Mouse (Mus musculus) lung, embryonic 16.5 days (tissue): ENCODE results near the gene Cdh11. TPM values are rescaled to one million over a fixed set of nuclear protein-coding genes. Genes with fewer than 3 reads are reported as not detected.

Experiments used
- ATAC-seq: fragments of 200-750 bp; cut with Nextera tagmentation; 2 replicates; pipeline ENCODE4 v1.8.0; 2017; ENCODE audit warnings: low read depth, mild to moderate bottlenecking, moderate library complexity
- H3K27ac ChIP-seq: fragments of 300-500 bp; sonication (generic); 2 replicates; pipeline ENCODE4 v1.5.1; 2014; ENCODE audit warnings: mild to moderate bottlenecking, control low read depth, low read length
- H3K27me3 ChIP-seq: fragments of 300-500 bp; sonication (generic); 2 replicates; pipeline ENCODE4 v1.6.1; 2014; ENCODE audit warnings: low read depth, low read length, mixed read lengths; ENCODE audit not compliant: control insufficient read depth, insufficient read depth
- H3K36me3 ChIP-seq: fragments of 300-500 bp; sonication (generic); 2 replicates; pipeline ENCODE4 v1.6.1; 2014; ENCODE audit warnings: low read length; ENCODE audit not compliant: control insufficient read depth, insufficient read depth
- H3K4me1 ChIP-seq: fragments of 300-500 bp; sonication (generic); replicated peaks from 2 replicates; pipeline ENCODE4 v1.6.1; 2014; ENCODE audit warnings: low read length, mixed read lengths; ENCODE audit not compliant: control insufficient read depth, insufficient read depth
- H3K4me2 ChIP-seq: fragments of 300-500 bp; sonication (generic); 2 replicates; pipeline ENCODE4 v1.6.1; 2014; ENCODE audit warnings: low read depth, low read length, control low read depth
- H3K4me3 ChIP-seq: fragments of 300-500 bp; sonication (generic); 2 replicates; pipeline ENCODE4 v1.5.1; 2014; ENCODE audit warnings: mild to moderate bottlenecking, low read length, control low read depth
- H3K9ac ChIP-seq: fragments of 300-500 bp; sonication (generic); 2 replicates; pipeline ENCODE4 v1.6.1; 2014; ENCODE audit warnings: low read length, control low read depth
- H3K9me3 ChIP-seq: fragments of 300-500 bp; sonication (generic); 2 replicates; pipeline ENCODE4 v1.6.1; 2016; ENCODE audit warnings: low read length; ENCODE audit not compliant: control insufficient read depth
- WGBS: fragments of 180-500 bp; shearing (Covaris S2); extraction: QIAGEN DNeasy Blood & Tissue Kit; methylation state at CpG from one replicate; pipeline ENCODE4 v1.1.7; 2014; 5-methylcytosine and 5-hydroxymethylcytosine counted together
- polyA plus RNA-seq: library from polyadenylated mRNA; unstranded; fragments of >200 nt; fragmentation: Nextera tagmentation; extraction: Ambion mirVana; gene quantifications from 2 replicates; pipeline ENCODE4 v1.2.1, GENCODE M21; 2015

Cdh11 gene
- polyA plus RNA-seq, 1 experiment from 2014 or later, result 156 TPM

- no peak for ATAC-seq
- H3K27me3 ChIP-seq, result peaks cover 9% of the 10 kb centered on the region; the same call in 1 of the 2 replicates
- H3K27ac ChIP-seq, result no peak overlapping the region
- peak overlapping the region; percentile 46 for H3K4me3 ChIP-seq
- H3K4me1 ChIP-seq, result peaks cover 18% of the 10 kb centered on the region
- 0 out of 2 replicates have a peak, but pooled peaks cover 2% of the 10 kb centered on the region for H3K36me3 ChIP-seq
- H3K4me2 ChIP-seq, result peak overlapping the region; percentile 52
- H3K9me3 ChIP-seq, result no peaks in the 10 kb centered on the region
- H3K9ac ChIP-seq, result peak overlapping the region; percentile 55
- WGBS, result under 1% methylated on average over 12 of the region's 12 CpGs
These were observed 4.5 kb downstream of the Cdh11 start for GRCm38 (mm10) chr8:102780899-102781298.

- 43% methylated on average over 1 of the region's 1 CpGs for WGBS
- no peaks in the 10 kb centered on the region for H3K27me3 ChIP-seq
- H3K4me3 ChIP-seq, result no peak overlapping the region
- ATAC-seq, result peak; percentile 45
- H3K27ac ChIP-seq, result no peak overlapping the region
- H3K9me3 ChIP-seq, result no peaks in the 10 kb centered on the region
- no peak overlapping the region for H3K9ac ChIP-seq
- 0 out of 2 replicates have a peak, but pooled peaks cover 4% of the 10 kb centered on the region for H3K36me3 ChIP-seq
- H3K4me1 ChIP-seq, result peaks cover 27% of the 10 kb centered on the region
- no peak overlapping the region for H3K4me2 ChIP-seq
These were observed 10.8 kb downstream of the Cdh11 start for GRCm38 (mm10) chr8:102774594-102774993.

GRCm38 (mm10) chr8:102771456-102771855 is 14.0 kb downstream of the Cdh11 start:
- no peak for ATAC-seq
- Histone ChIP-seq H3K27ac (no peak overlapping the region), H3K9ac (no peak overlapping the region), H3K4me3 (no peak overlapping the region), H3K36me3 (0 out of 2 replicates have a peak, but pooled peaks cover 2% of the 10 kb centered on the region), H3K27me3 (no peaks in the 10 kb centered on the region), H3K9me3 (no peaks in the 10 kb centered on the region), H3K4me1 (peaks cover 15% of the 10 kb centered on the region), H3K4me2 (no peak overlapping the region)
- WGBS, result 79% methylated on average over 2 of the region's 2 CpGs

GRCm38 (mm10) chr8:102753839-102754238 is 31.6 kb downstream of the Cdh11 start:
- Histone ChIP-seq H3K9ac (no peak overlapping the region), H3K4me3 (no peak overlapping the region), H3K36me3 (no peaks in the 10 kb centered on the region), H3K4me2 (no peak overlapping the region), H3K27ac (no peak overlapping the region), H3K4me1 (no peaks in the 10 kb centered on the region), H3K9me3 (no peaks in the 10 kb centered on the region), H3K27me3 (no peaks in the 10 kb centered on the region)
- WGBS, result 80% methylated on average over 5 of the region's 5 CpGs
- ATAC-seq, result no peak

- no peak for ATAC-seq
- H3K27ac ChIP-seq, result no peak overlapping the region
- H3K4me3 ChIP-seq, result no peak overlapping the region
- H3K36me3 ChIP-seq, result no peaks in the 10 kb centered on the region
- no peaks in the 10 kb centered on the region for H3K27me3 ChIP-seq
- H3K9me3 ChIP-seq, result no peaks in the 10 kb centered on the region
- no peak overlapping the region for H3K9ac ChIP-seq
- WGBS, result 66% methylated on average over 3 of the region's 3 CpGs
- H3K4me1 ChIP-seq, result no peaks in the 10 kb centered on the region
- no peak overlapping the region for H3K4me2 ChIP-seq
These were observed 42.5 kb downstream of the Cdh11 start for GRCm38 (mm10) chr8:102742940-102743339.

- 79% methylated on average over 5 of the region's 5 CpGs for WGBS
- H3K4me2 ChIP-seq, result no peak overlapping the region
- H3K4me1 ChIP-seq, result no peaks in the 10 kb centered on the region
- no peaks in the 10 kb centered on the region for H3K27me3 ChIP-seq
- H3K9me3 ChIP-seq, result no peaks in the 10 kb centered on the region
- no peak overlapping the region for H3K9ac ChIP-seq
- no peak overlapping the region for H3K27ac ChIP-seq
- no peak for ATAC-seq
- no peak overlapping the region for H3K4me3 ChIP-seq
- H3K36me3 ChIP-seq, result no peaks in the 10 kb centered on the region
These were observed 43.3 kb downstream of the Cdh11 start for GRCm38 (mm10) chr8:102742008-102742591.

- Histone ChIP-seq H3K9me3 (no peaks in the 10 kb centered on the region), H3K9ac (no peak overlapping the region), H3K4me2 (no peak overlapping the region), H3K27ac (no peak overlapping the region), H3K27me3 (no peaks in the 10 kb centered on the region), H3K36me3 (no peaks in the 10 kb centered on the region), H3K4me3 (no peak overlapping the region), H3K4me1 (no peaks in the 10 kb centered on the region)
- WGBS, result 66% methylated on average over 4 of the region's 4 CpGs
- ATAC-seq, result no peak
These were observed 44.5 kb downstream of the Cdh11 start for GRCm38 (mm10) chr8:102740963-102741362.

- Histone ChIP-seq H3K9me3 (no peaks in the 10 kb centered on the region), H3K4me3 (no peak overlapping the region), H3K27me3 (no peaks in the 10 kb centered on the region), H3K27ac (no peak overlapping the region), H3K9ac (no peak overlapping the region), H3K4me2 (no peak overlapping the region), H3K4me1 (no peaks in the 10 kb centered on the region), H3K36me3 (no peaks in the 10 kb centered on the region)
- WGBS, result 77% methylated on average over 7 of the region's 7 CpGs
- ATAC-seq, result no peak
These were observed 46.4 kb downstream of the Cdh11 start for GRCm38 (mm10) chr8:102738961-102739487.

- no peak overlapping the region for H3K4me2 ChIP-seq
- H3K36me3 ChIP-seq, result no peaks in the 10 kb centered on the region
- no peak overlapping the region for H3K27ac ChIP-seq
- WGBS, result 79% methylated on average over 7 of the region's 7 CpGs
- H3K9ac ChIP-seq, result no peak overlapping the region
- no peak overlapping the region for H3K4me3 ChIP-seq
- H3K4me1 ChIP-seq, result no peaks in the 10 kb centered on the region
- H3K27me3 ChIP-seq, result no peaks in the 10 kb centered on the region
- no peak for ATAC-seq
- no peaks in the 10 kb centered on the region for H3K9me3 ChIP-seq
These were observed 47.0 kb downstream of the Cdh11 start for GRCm38 (mm10) chr8:102738395-102738794.
